Mouse (Mus musculus): ENCODE measurements around the gene 4930452B06Rik. TPM values are rescaled to one million over a fixed set of nuclear protein-coding genes. Genes with fewer than 3 reads are reported as not detected.

Gene 4930452B06Rik
- polyA plus RNA-seq, 1 experiment, result not detected

- Histone ChIP-seq H3K4me3 (replicated peaks) (no peak overlapping the region), H3K27me3 (ENCODE audit: control insufficient read depth) (no peaks in the 10 kb centered on the region), H3K36me3 (ENCODE audit: control insufficient read depth) (no peaks in the 10 kb centered on the region), H3K4me1 (ENCODE audit: control insufficient read depth) (peaks cover 9% of the 10 kb centered on the region), H3K9me3 (ENCODE audit: control insufficient read depth, low read length) (no peaks in the 10 kb centered on the region)
- TF ChIP-seq GATA1 (IDR thresholded peaks at IDR 0.05; ENCODE audit: low read length) (no peak), TAL1 (IDR thresholded peaks at IDR 0.05; ENCODE audit: low read length) (no peak)
Measured at GRCm38 (mm10) chr14:8447352-8447751, 218.7 kb downstream of the 4930452B06Rik start.

GRCm38 (mm10) chr14:8444363-8444762 is 221.7 kb downstream of the 4930452B06Rik start:
- Histone ChIP-seq H3K36me3 (ENCODE audit: control insufficient read depth) (no peaks in the 10 kb centered on the region), H3K4me3 (replicated peaks) (no peak overlapping the region), H3K9me3 (ENCODE audit: control insufficient read depth, low read length) (no peaks in the 10 kb centered on the region), H3K4me1 (ENCODE audit: control insufficient read depth) (no peaks in the 10 kb centered on the region), H3K27me3 (ENCODE audit: control insufficient read depth) (no peaks in the 10 kb centered on the region)
- TF ChIP-seq TAL1 (IDR thresholded peaks at IDR 0.05; ENCODE audit: low read length) (no peak), GATA1 (IDR thresholded peaks at IDR 0.05; ENCODE audit: low read length) (no peak)

DNA sequence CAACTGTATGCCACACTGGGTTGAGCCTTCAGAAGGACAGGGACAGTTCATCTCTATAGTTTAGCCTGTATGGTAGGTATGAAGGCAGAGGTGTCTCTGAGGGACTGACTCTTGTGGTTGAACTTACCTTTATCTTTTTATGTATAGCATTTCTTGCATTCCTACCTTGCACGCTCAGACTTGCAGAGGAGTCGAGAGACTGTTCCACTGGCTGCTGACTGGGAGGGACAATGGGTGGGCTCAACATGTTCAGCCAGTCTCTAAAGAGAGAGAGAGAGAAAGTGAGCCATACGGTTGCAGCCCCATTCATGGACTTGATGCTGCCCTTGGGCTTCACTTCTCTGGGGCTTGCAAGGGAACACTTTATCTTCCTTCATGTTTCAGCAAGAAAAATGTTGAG is 223.3 kb downstream of the 4930452B06Rik start:
- TF ChIP-seq GATA1 (IDR thresholded peaks at IDR 0.05; ENCODE audit: low read length) (no peak), TAL1 (IDR thresholded peaks at IDR 0.05; ENCODE audit: low read length) (no peak)
- Histone ChIP-seq H3K4me3 (replicated peaks) (no peak overlapping the region), H3K27me3 (ENCODE audit: control insufficient read depth) (no peaks in the 10 kb centered on the region), H3K4me1 (ENCODE audit: control insufficient read depth) (no peaks in the 10 kb centered on the region), H3K9me3 (ENCODE audit: control insufficient read depth, low read length) (no peaks in the 10 kb centered on the region), H3K36me3 (ENCODE audit: control insufficient read depth) (no peaks in the 10 kb centered on the region)

DNA sequence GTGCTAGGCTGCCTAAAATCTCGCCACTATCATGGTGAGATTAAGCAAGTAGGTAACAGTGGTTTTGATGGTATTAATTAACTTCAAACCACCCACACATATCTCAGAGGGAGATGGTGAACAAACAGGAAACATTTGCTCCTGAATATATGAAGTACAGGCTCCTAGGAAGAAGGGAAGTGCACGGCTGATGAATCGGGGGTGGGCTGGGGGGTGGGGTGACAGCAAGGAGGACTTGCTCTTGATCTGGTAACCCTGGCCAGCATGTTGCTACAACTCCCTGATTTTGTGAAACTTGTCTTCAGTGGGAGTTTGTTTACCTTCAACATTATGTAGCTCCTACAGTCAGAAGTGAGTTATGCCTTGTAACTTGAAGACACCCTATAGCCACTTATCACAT is 224.4 kb downstream of the 4930452B06Rik start:
- Histone ChIP-seq H3K27me3 (ENCODE audit: control insufficient read depth) (no peaks in the 10 kb centered on the region), H3K9me3 (ENCODE audit: control insufficient read depth, low read length) (no peaks in the 10 kb centered on the region), H3K4me3 (replicated peaks) (no peak overlapping the region), H3K4me1 (ENCODE audit: control insufficient read depth) (no peaks in the 10 kb centered on the region), H3K36me3 (ENCODE audit: control insufficient read depth) (no peaks in the 10 kb centered on the region)
- TF ChIP-seq TAL1 (IDR thresholded peaks at IDR 0.05; ENCODE audit: low read length) (no peak), GATA1 (IDR thresholded peaks at IDR 0.05; ENCODE audit: low read length) (no peak)

GRCm38 (mm10) chr14:8430611-8431230 is 235.3 kb downstream of the 4930452B06Rik start:
- TF ChIP-seq GATA1 (IDR thresholded peaks at IDR 0.05; ENCODE audit: low read length), result no peak
- TF ChIP-seq TAL1 (IDR thresholded peaks at IDR 0.05; ENCODE audit: low read length), result no peak
- Histone ChIP-seq H3K9me3 (ENCODE audit: control insufficient read depth, low read length) (no peaks in the 10 kb centered on the region), H3K27me3 (ENCODE audit: control insufficient read depth) (no peaks in the 10 kb centered on the region), H3K4me3 (replicated peaks) (no peak overlapping the region), H3K36me3 (ENCODE audit: control insufficient read depth) (no peaks in the 10 kb centered on the region), H3K4me1 (ENCODE audit: control insufficient read depth) (no peaks in the 10 kb centered on the region)

DNA sequence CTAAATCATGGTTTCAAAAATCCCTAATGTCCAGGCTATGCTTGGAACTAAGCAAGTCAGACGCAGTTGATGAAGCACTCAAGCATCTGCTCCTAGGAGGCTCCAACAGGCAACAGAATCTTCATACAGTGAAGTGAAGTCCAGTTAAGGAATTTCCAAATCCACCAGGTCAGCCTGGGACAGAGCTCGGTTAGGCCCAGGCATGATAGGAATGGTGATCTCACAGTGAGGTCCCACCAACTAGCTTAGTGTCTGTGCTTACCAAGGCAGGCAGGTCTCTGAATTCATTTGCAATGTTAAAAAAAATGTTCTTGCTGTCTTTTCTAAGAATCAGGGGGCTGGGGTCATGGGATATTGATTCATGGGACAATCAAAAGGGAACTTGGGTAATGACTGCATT is 236.3 kb downstream of the 4930452B06Rik start:
- TF ChIP-seq TAL1 (IDR thresholded peaks at IDR 0.05; ENCODE audit: low read length) (no peak), GATA1 (IDR thresholded peaks at IDR 0.05; ENCODE audit: low read length) (no peak)
- no peaks in the 10 kb centered on the region for H3K27me3 ChIP-seq (ENCODE audit: control insufficient read depth)

GRCm38 (mm10) chr14:8422833-8423232 is 243.2 kb downstream of the 4930452B06Rik start:
- no peak for TF ChIP-seq TAL1 (IDR thresholded peaks at IDR 0.05; ENCODE audit: low read length)
- TF ChIP-seq GATA1 (IDR thresholded peaks at IDR 0.05; ENCODE audit: low read length), result no peak
- Histone ChIP-seq H3K27me3 (ENCODE audit: control insufficient read depth) (no peaks in the 10 kb centered on the region), H3K9me3 (ENCODE audit: control insufficient read depth, low read length) (no peaks in the 10 kb centered on the region), H3K4me1 (ENCODE audit: control insufficient read depth) (no peaks in the 10 kb centered on the region), H3K4me3 (replicated peaks) (no peak overlapping the region), H3K36me3 (ENCODE audit: control insufficient read depth) (no peaks in the 10 kb centered on the region)

More for the DNA sequence above, 236.3 kb downstream of the 4930452B06Rik start:
- no peak overlapping the region for H3K4me3 ChIP-seq (replicated peaks)
- no peaks in the 10 kb centered on the region for H3K4me1 ChIP-seq (ENCODE audit: control insufficient read depth)
- no peaks in the 10 kb centered on the region for H3K9me3 ChIP-seq (ENCODE audit: control insufficient read depth, low read length)
- no peaks in the 10 kb centered on the region for H3K36me3 ChIP-seq (ENCODE audit: control insufficient read depth)

DNA sequence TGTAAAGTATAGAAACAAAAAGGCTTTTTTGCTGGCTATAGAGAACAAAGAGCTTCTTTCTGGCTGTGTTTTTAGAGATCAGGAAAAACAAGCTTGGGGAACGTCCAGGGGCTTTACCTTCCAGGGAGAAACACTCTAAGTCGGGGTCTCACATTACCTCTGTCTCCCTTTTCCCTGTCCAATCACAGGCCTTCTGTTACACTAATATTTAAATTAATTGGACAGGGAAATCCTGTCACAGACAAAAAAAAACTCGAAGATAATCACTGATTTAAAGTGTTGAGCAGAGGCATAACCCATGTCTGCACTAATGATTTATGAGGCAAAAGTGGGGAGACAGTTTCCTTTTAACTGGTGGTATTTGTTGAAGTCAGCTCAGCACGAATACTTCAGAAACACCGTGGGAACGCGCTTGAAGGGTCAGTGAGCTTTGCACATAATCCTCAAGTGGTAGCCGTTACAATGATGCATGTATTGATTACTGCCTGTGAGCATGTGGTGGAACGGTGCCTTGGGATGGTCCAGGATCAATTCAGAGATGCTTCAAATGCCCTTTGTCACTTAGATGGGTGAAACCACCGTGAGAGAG is 244.7 kb downstream of the 4930452B06Rik start:
- Histone ChIP-seq H3K36me3 (ENCODE audit: control insufficient read depth) (no peaks in the 10 kb centered on the region), H3K4me1 (ENCODE audit: control insufficient read depth) (no peaks in the 10 kb centered on the region), H3K4me3 (replicated peaks) (no peak overlapping the region), H3K27me3 (ENCODE audit: control insufficient read depth) (no peaks in the 10 kb centered on the region), H3K9me3 (ENCODE audit: control insufficient read depth, low read length) (no peaks in the 10 kb centered on the region)
- TF ChIP-seq GATA1 (IDR thresholded peaks at IDR 0.05; ENCODE audit: low read length) (no peak), TAL1 (IDR thresholded peaks at IDR 0.05; ENCODE audit: low read length) (no peak)

DNA sequence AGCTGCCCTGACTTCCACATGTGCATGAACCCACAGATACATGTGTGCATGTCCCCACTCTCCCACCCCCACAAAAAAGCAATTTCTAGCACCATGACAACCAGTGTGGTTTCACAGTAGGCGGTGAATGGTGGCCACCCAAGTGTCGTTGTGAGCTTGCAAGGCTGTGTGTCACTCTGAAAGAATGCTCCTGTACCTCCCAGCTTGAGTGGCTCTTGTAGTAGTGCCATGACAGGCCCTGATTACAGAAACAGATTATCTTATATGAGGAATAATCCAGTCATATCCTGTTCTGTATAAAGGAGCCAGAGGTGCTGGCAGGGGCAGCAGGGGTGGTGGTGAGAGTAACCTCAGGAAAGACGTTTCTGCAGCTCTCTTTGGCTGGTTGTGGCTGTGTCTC is 247.4 kb downstream of the 4930452B06Rik start:
- H3K9me3 ChIP-seq (ENCODE audit: control insufficient read depth, low read length), result no peaks in the 10 kb centered on the region
- H3K36me3 ChIP-seq (ENCODE audit: control insufficient read depth), result no peaks in the 10 kb centered on the region
- no peaks in the 10 kb centered on the region for H3K27me3 ChIP-seq (ENCODE audit: control insufficient read depth)
- TF ChIP-seq GATA1 (IDR thresholded peaks at IDR 0.05; ENCODE audit: low read length), result no peak
- TF ChIP-seq TAL1 (IDR thresholded peaks at IDR 0.05; ENCODE audit: low read length), result no peak
- no peak overlapping the region for H3K4me3 ChIP-seq (replicated peaks)
- no peaks in the 10 kb centered on the region for H3K4me1 ChIP-seq (ENCODE audit: control insufficient read depth)
